Comparison of ENCODE assay signal across 8 mouse cellular contexts in the genomic region with DNA sequence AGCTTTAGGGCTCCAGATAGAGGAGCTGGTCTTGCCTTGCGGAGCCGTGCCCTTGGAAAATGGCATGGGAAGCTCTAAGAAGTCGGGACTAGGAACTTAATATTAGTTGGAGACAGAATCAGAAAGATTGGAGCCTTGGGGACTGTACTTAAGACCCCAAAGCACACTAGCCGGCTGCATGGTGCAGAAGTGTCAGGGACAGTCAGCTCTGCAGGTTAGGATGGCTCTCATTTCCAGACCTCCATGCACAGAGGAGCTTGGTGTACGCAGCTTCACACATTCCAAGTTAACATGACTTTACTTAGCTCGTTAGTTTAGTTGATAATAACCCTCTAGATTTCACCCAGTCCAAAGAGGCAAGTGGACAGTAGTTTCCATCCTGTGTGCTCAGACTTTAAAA. TPM values are rescaled to one million over a fixed set of nuclear protein-coding genes. Genes with fewer than 3 reads are reported as not detected.
A peak's percentile ranks its signal among the peaks of the same experiment; 100 is the strongest.
DNase-seq lines count a peak whose midpoint lies in the region; ATAC-seq and TF ChIP-seq lines count a peak whose summit lies in the region.

No protein-coding gene starts in this region.

- no peaks in the 10 kb centered on the region for H3K9me3 ChIP-seq in embryonic facial prominence, embryonic 11.5 days (replicated peaks; ENCODE audit: control insufficient read depth, low read length)
- H3K9me3 ChIP-seq in intestine, embryonic 14.5 days (ENCODE audit: control insufficient read depth, low read length): no peaks in the 10 kb centered on the region
- H3K9me3 ChIP-seq in midbrain, postnatal 0 days (ENCODE audit: low read length): no peaks in the 10 kb centered on the region

- H3K36me3 ChIP-seq in embryonic facial prominence, embryonic 11.5 days (replicated peaks; ENCODE audit: control insufficient read depth, insufficient read depth, low read depth, low read length): no peaks in the 10 kb centered on the region; the same call in 1 of the 2 replicates
- peaks cover 24% of the 10 kb centered on the region for H3K36me3 ChIP-seq in intestine, embryonic 14.5 days (ENCODE audit: control insufficient read depth, insufficient read depth, low read length)
- peaks cover 16% of the 10 kb centered on the region for H3K36me3 ChIP-seq in midbrain, postnatal 0 days (ENCODE audit: insufficient read depth, low read length)

- H3K27ac ChIP-seq in layer of hippocampus, adult 2 months: peak overlapping the region; percentile 90
- no peak overlapping the region for H3K27ac ChIP-seq in embryonic facial prominence, embryonic 11.5 days (replicated peaks; ENCODE audit: low read depth, low read length)
- H3K27ac ChIP-seq in intestine, embryonic 14.5 days (ENCODE audit: low read depth): peak overlapping the region; percentile 89
- H3K27ac ChIP-seq in midbrain, postnatal 0 days (ENCODE audit: low read depth, low read length): peak overlapping the region; percentile 84

- no peak for TF ChIP-seq CTCF in layer of hippocampus, adult 2 months (conservative IDR thresholded peaks at IDR 0.05)
- no peak for TF ChIP-seq CTCF in midbrain, postnatal 0 days (IDR thresholded peaks at IDR 0.05)

- DNase-seq in layer of hippocampus, adult 2 months (ENCODE audit: low spot score in 2 of 2): no peak
- DNase-seq in layer of hippocampus, adult 18-20 months (ENCODE audit: low spot score in 2 of 2): no peak
- DNase-seq in embryonic facial prominence, embryonic 11.5 days (ENCODE audit: low spot score): no peak
- no peak for DNase-seq in intestine, embryonic 14.5 days (ENCODE audit: low spot score)
- no peak for DNase-seq in midbrain, postnatal 0 days (ENCODE audit: low spot score)
- no peak for DNase-seq in cerebellum, adult 9-10 months
- DNase-seq in c-Kit-positive CD71-positive TER-119-positive erythroid progenitor cells, embryonic 14.5 days (ENCODE audit: low spot score): no peak
- DNase-seq in cerebellum, postnatal 14 days: no peak

- no peaks in the 10 kb centered on the region for H3K27me3 ChIP-seq in embryonic facial prominence, embryonic 11.5 days (ENCODE audit: control insufficient read depth, insufficient read depth, low read length)
- H3K27me3 ChIP-seq in intestine, embryonic 14.5 days (replicated peaks; ENCODE audit: control insufficient read depth, insufficient read depth, low read length): no peaks in the 10 kb centered on the region
- no peaks in the 10 kb centered on the region for H3K27me3 ChIP-seq in midbrain, postnatal 0 days (ENCODE audit: insufficient read depth, low read length)

- H3K9ac ChIP-seq in embryonic facial prominence, embryonic 11.5 days (replicated peaks; ENCODE audit: low read length): peak overlapping the region; percentile 82
- peak overlapping the region; percentile 63 for H3K9ac ChIP-seq in intestine, embryonic 14.5 days (ENCODE audit: low read length)
- H3K9ac ChIP-seq in midbrain, postnatal 0 days (replicated peaks; ENCODE audit: low read length, poor library complexity, severe bottlenecking): peak overlapping the region; percentile 81

- WGBS in embryonic facial prominence, embryonic 11.5 days: 13% methylated on average over 6 of the region's 6 CpGs
- 5% methylated on average over 6 of the region's 6 CpGs for WGBS in intestine, embryonic 14.5 days
- 6% methylated on average over 6 of the region's 6 CpGs for WGBS in midbrain, postnatal 0 days

- peak overlapping the region; percentile 86 for H3K4me2 ChIP-seq in embryonic facial prominence, embryonic 11.5 days (ENCODE audit: low read depth, low read length)
- H3K4me2 ChIP-seq in intestine, embryonic 14.5 days (ENCODE audit: low read length): peak overlapping the region; percentile 97
- H3K4me2 ChIP-seq in midbrain, postnatal 0 days (ENCODE audit: low read depth, low read length, poor library complexity, severe bottlenecking): peak overlapping the region; percentile 75

- peaks cover 4% of the 10 kb centered on the region for H3K4me1 ChIP-seq in embryonic facial prominence, embryonic 11.5 days (ENCODE audit: control insufficient read depth, insufficient read depth, low read length)
- H3K4me1 ChIP-seq in intestine, embryonic 14.5 days (replicated peaks; ENCODE audit: control insufficient read depth, insufficient read depth, low read length): peaks cover 7% of the 10 kb centered on the region
- peaks cover 5% of the 10 kb centered on the region for H3K4me1 ChIP-seq in midbrain, postnatal 0 days (ENCODE audit: insufficient read depth, low read length)

- 0 out of 2 replicates have a peak, but pooled peaks have one; percentile 3 for ATAC-seq in embryonic facial prominence, embryonic 11.5 days (replicated peaks; ENCODE audit: insufficient number of reproducible peaks, low FRiP score, low TSS enrichment, low read depth)
- peak; percentile 18; the same call in 1 of the 2 replicates for ATAC-seq in intestine, embryonic 14.5 days (replicated peaks; ENCODE audit: low FRiP score, low TSS enrichment, low read depth)
- peak; percentile 26; the same call in 1 of the 2 replicates for ATAC-seq in midbrain, postnatal 0 days (ENCODE audit: low FRiP score)

- H3K4me3 ChIP-seq in layer of hippocampus, adult 2 months: peak overlapping the region; percentile 84
- H3K4me3 ChIP-seq in embryonic facial prominence, embryonic 11.5 days (ENCODE audit: low read depth, low read length): peak overlapping the region; percentile 71
- H3K4me3 ChIP-seq in intestine, embryonic 14.5 days (ENCODE audit: low read depth, low read length): peak overlapping the region; percentile 56
- H3K4me3 ChIP-seq in midbrain, postnatal 0 days (ENCODE audit: low read depth, low read length): peak overlapping the region; percentile 64

RNA-seq across cellular contexts. Expression of gene Tmem18, which starts 0.6 kb away (rescaled TPM):
- 10 to 100 TPM; 35.2 to 38.4 TPM for total RNA-seq in layer of hippocampus, adult 2 months (2021)
- total RNA-seq in layer of hippocampus, adult 18-20 months (2021): 10 to 100 TPM; 30.4 to 32.2 TPM
- polyA plus RNA-seq in embryonic facial prominence, embryonic 11.5 days (2014; fragmentation: Nextera tagmentation; extraction: Ambion mirVana): 28.7 and 29.6 TPM in 2 replicates
- 25.3 and 26.4 TPM in 2 replicates for polyA plus RNA-seq in intestine, embryonic 14.5 days (2014; fragmentation: Nextera tagmentation; extraction: Ambion mirVana)
- 43.9 and 60.5 TPM in 2 replicates for total RNA-seq in midbrain, postnatal 0 days (2014; rRNA removed)
- polyA plus RNA-seq in midbrain, postnatal 0 days (2015; fragmentation: Nextera tagmentation; extraction: Ambion mirVana): 42.7 and 44.2 TPM in 2 replicates
